Mouse (Mus musculus): ENCODE data around the gene Usp39.
A peak's percentile ranks its signal among the peaks of the same experiment; 100 is the strongest.

DNA sequence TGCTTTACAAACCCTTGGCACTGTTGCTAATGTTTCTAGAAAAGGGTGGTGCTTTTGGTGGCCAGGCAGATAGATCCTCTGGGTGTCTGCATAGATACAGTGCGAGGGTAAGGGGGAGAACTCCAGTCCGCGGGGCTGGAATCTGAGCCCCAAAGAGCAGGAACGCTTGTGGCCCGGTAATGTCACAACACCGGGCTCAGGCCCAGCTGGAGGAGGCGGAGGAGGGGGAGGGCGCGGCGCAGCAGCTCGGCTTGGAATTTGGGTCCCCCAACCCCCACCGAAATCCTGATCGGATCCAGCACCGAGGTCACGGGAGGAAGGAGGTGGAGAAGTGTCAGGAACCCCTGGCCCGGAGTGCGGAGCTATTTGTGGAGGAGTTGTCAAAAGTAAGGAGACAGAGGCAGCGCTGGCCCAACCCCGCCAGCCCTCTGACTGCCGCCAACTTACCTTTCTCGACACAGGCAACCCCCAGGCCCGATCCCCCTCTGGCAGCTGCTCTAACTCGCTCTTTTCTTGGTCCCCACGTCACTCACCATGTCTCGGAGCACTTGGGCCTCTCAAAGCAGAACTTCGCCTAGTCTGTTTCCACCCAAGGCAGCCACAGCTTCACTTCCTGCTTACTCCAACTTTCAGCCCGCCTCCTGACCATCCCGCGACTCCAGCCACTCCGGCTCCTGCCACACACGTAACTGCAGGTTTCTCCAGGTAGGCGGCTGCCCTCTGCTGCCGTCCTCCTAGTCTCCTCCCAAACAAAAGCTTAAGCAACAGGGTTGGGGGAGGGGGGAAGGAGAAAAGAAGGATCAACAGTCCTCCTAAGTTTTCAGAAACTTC lies 45.2 kb upstream of the Usp39 start, which contains the start of gene Vamp8:
- TF ChIP-seq CTCF (IDR thresholded peaks at IDR 0.05; ENCODE audit: low read depth, low read length) (no peak), GATA1 (IDR thresholded peaks at IDR 0.05; ENCODE audit: borderline replicate concordance, low read length) (no peak), GATA2 (IDR thresholded peaks at IDR 0.05; ENCODE audit: borderline replicate concordance, low read depth, low read length) (no peak), POLR2AphosphoS5 (IDR thresholded peaks at IDR 0.05; ENCODE audit: insufficient replicate concordance, low read depth, low read length) (0 out of 2 replicates have a peak, but pooled peaks have one; percentile 53)
